Mouse (Mus musculus): ENCODE results near the gene Gigyf1. TPM values are rescaled to one million over a fixed set of nuclear protein-coding genes. Genes with fewer than 3 reads are reported as not detected.

Gigyf1 gene
- polyA plus RNA-seq, 1 experiment from 2014 or later = 9.0 TPM

DNA sequence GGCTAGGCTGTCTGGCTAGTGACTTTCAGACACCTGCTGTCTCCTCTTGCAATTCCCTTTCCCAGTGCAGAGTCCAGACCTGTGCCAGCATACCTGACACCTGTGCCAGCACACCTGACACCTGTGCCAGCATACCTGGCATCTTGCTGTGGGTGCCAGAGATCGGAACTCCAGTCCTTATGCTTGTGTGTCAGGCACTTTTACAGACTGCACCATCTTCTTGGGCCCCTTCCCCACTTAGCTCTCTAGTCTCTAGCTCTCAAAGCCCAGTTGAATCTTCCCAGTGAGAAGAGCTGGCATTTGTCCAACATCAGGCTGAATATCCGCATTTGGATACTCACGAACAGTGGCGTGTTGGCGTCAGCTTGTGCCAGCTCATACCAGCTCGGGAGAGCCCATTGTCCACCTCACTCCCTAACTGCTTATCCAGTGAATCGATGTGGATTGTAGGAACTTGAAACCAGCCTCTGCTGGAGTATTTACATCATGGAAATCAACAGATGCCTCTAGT is 21.0 kb downstream of the Gigyf1 start:
- H3K9ac ChIP-seq (ENCODE audit: low read length) = no peak overlapping the region
- no peak overlapping the region for H3K4me3 ChIP-seq (replicated peaks; ENCODE audit: low read length)
- no peaks in the 10 kb centered on the region for H3K9me3 ChIP-seq (replicated peaks; ENCODE audit: control insufficient read depth, low read length)
- no peaks in the 10 kb centered on the region for H3K27me3 ChIP-seq (ENCODE audit: control insufficient read depth, insufficient read depth, low read length)
- no peak overlapping the region for H3K27ac ChIP-seq (ENCODE audit: low read length)
- ATAC-seq (ENCODE audit: insufficient read depth, low FRiP score) = no peak
- WGBS = 48% methylated on average over 7 of the region's 7 CpGs
- H3K4me2 ChIP-seq (ENCODE audit: low read depth, low read length) = no peak overlapping the region
- no peaks in the 10 kb centered on the region for H3K36me3 ChIP-seq (ENCODE audit: control insufficient read depth, insufficient read depth, low read length)
- H3K4me1 ChIP-seq (ENCODE audit: control insufficient read depth, insufficient read depth, low read length) = no peaks in the 10 kb centered on the region

GRCm38 (mm10) chr5:137540991-137541390 is 22.6 kb downstream of the Gigyf1 start:
- WGBS = 68% methylated on average over 6 of the region's 6 CpGs
- H3K4me1 ChIP-seq (ENCODE audit: control insufficient read depth, insufficient read depth, low read length) = no peaks in the 10 kb centered on the region
- ATAC-seq (ENCODE audit: insufficient read depth, low FRiP score) = no peak
- H3K27me3 ChIP-seq (ENCODE audit: control insufficient read depth, insufficient read depth, low read length) = no peaks in the 10 kb centered on the region
- no peaks in the 10 kb centered on the region for H3K36me3 ChIP-seq (ENCODE audit: control insufficient read depth, insufficient read depth, low read length)
- no peaks in the 10 kb centered on the region for H3K9me3 ChIP-seq (replicated peaks; ENCODE audit: control insufficient read depth, low read length)
- H3K4me3 ChIP-seq (replicated peaks; ENCODE audit: low read length) = no peak overlapping the region
- no peak overlapping the region for H3K4me2 ChIP-seq (ENCODE audit: low read depth, low read length)
- no peak overlapping the region for H3K9ac ChIP-seq (ENCODE audit: low read length)
- H3K27ac ChIP-seq (ENCODE audit: low read length) = no peak overlapping the region

DNA sequence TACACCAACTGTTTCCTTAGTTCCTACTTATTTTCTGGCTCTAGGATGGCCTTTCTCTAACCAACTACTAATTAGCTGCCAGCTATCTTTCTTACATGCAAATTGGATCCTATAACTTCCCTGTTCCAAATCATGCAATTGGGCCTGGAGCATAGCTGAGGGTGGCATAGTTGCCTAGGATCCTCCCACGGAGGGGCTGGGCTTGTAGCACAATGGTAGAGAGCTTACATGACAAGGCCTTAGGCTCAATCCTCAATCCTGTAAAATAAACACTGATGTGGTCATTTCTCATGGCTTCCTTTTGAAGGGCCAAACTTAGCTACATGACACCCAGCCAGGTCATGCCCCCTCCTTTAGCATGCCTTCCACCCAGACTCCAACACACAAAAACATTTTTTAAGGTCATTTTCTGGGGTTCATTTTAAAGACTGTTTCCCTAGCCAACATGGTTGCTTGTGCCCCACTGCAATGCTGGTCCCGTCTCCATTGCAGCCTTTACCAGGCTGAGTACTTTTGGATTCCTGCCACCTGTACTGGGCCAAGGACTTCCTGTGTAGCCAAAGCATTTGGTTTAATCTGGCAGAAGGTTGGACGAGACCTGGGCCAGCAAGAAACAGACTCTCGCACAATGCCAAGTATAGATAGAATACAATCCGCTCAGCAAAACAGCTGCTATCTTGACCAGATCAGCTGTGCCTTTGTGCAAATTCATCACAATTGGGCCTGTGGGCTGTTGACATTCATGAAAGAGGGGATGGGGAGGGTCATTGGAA is 23.6 kb downstream of the Gigyf1 start:
- H3K27me3 ChIP-seq (ENCODE audit: control insufficient read depth, insufficient read depth, low read length) = no peaks in the 10 kb centered on the region
- ATAC-seq (ENCODE audit: insufficient read depth, low FRiP score) = no peak
- no peaks in the 10 kb centered on the region for H3K4me1 ChIP-seq (ENCODE audit: control insufficient read depth, insufficient read depth, low read length)
- H3K9me3 ChIP-seq (replicated peaks; ENCODE audit: control insufficient read depth, low read length) = no peaks in the 10 kb centered on the region
- H3K4me2 ChIP-seq (ENCODE audit: low read depth, low read length) = no peak overlapping the region
- WGBS = 65% methylated on average over 5 of the region's 5 CpGs
- H3K9ac ChIP-seq (ENCODE audit: low read length) = no peak overlapping the region
- no peak overlapping the region for H3K4me3 ChIP-seq (replicated peaks; ENCODE audit: low read length)
- H3K27ac ChIP-seq (ENCODE audit: low read length) = no peak overlapping the region
- H3K36me3 ChIP-seq (ENCODE audit: control insufficient read depth, insufficient read depth, low read length) = no peaks in the 10 kb centered on the region

GRCm38 (mm10) chr5:137544926-137545325 is 26.6 kb downstream of the Gigyf1 start:
- WGBS = 59% methylated on average over 6 of the region's 6 CpGs
- H3K36me3 ChIP-seq (ENCODE audit: control insufficient read depth, insufficient read depth, low read length) = no peaks in the 10 kb centered on the region

GRCm38 (mm10) chr5:137545596-137545995 is 27.2 kb downstream of the Gigyf1 start:
- H3K4me3 ChIP-seq (replicated peaks; ENCODE audit: low read length) = no peak overlapping the region
- no peaks in the 10 kb centered on the region for H3K36me3 ChIP-seq (ENCODE audit: control insufficient read depth, insufficient read depth, low read length)
- H3K4me1 ChIP-seq (ENCODE audit: control insufficient read depth, insufficient read depth, low read length) = no peaks in the 10 kb centered on the region
- no peak for ATAC-seq (ENCODE audit: insufficient read depth, low FRiP score)
- H3K9me3 ChIP-seq (replicated peaks; ENCODE audit: control insufficient read depth, low read length) = no peaks in the 10 kb centered on the region
- 69% methylated on average over 4 of the region's 4 CpGs for WGBS
- H3K27ac ChIP-seq (ENCODE audit: low read length) = no peak overlapping the region
- no peak overlapping the region for H3K9ac ChIP-seq (ENCODE audit: low read length)
- H3K27me3 ChIP-seq (ENCODE audit: control insufficient read depth, insufficient read depth, low read length) = no peaks in the 10 kb centered on the region
- H3K4me2 ChIP-seq (ENCODE audit: low read depth, low read length) = no peak overlapping the region

More at GRCm38 (mm10) chr5:137544926-137545325, 26.6 kb downstream of the Gigyf1 start:
- no peak overlapping the region for H3K4me2 ChIP-seq (ENCODE audit: low read depth, low read length)
- H3K9me3 ChIP-seq (replicated peaks; ENCODE audit: control insufficient read depth, low read length) = no peaks in the 10 kb centered on the region
- no peaks in the 10 kb centered on the region for H3K27me3 ChIP-seq (ENCODE audit: control insufficient read depth, insufficient read depth, low read length)
- no peak overlapping the region for H3K9ac ChIP-seq (ENCODE audit: low read length)
- no peak for ATAC-seq (ENCODE audit: insufficient read depth, low FRiP score)
- no peaks in the 10 kb centered on the region for H3K4me1 ChIP-seq (ENCODE audit: control insufficient read depth, insufficient read depth, low read length)
- H3K27ac ChIP-seq (ENCODE audit: low read length) = no peak overlapping the region
- H3K4me3 ChIP-seq (replicated peaks; ENCODE audit: low read length) = no peak overlapping the region

- H3K4me2 ChIP-seq (ENCODE audit: low read depth, low read length) = no peak overlapping the region
- no peak for ATAC-seq (ENCODE audit: insufficient read depth, low FRiP score)
- H3K9me3 ChIP-seq (replicated peaks; ENCODE audit: control insufficient read depth, low read length) = no peaks in the 10 kb centered on the region
- 68% methylated on average over 2 of the region's 2 CpGs for WGBS
- H3K4me1 ChIP-seq (ENCODE audit: control insufficient read depth, insufficient read depth, low read length) = peaks cover 6% of the 10 kb centered on the region; the same call in 1 of the 2 replicates
- H3K27me3 ChIP-seq (ENCODE audit: control insufficient read depth, insufficient read depth, low read length) = peaks cover 7% of the 10 kb centered on the region
- H3K36me3 ChIP-seq (ENCODE audit: control insufficient read depth, insufficient read depth, low read length) = no peaks in the 10 kb centered on the region
- no peak overlapping the region for H3K27ac ChIP-seq (ENCODE audit: low read length)
- no peak overlapping the region for H3K9ac ChIP-seq (ENCODE audit: low read length)
- H3K4me3 ChIP-seq (replicated peaks; ENCODE audit: low read length) = no peak overlapping the region
These were observed 31.5 kb downstream of the Gigyf1 start for GRCm38 (mm10) chr5:137549840-137550239.

- H3K36me3 ChIP-seq (ENCODE audit: control insufficient read depth, insufficient read depth, low read length) = no peaks in the 10 kb centered on the region
- H3K9me3 ChIP-seq (replicated peaks; ENCODE audit: control insufficient read depth, low read length) = no peaks in the 10 kb centered on the region
- H3K4me1 ChIP-seq (ENCODE audit: control insufficient read depth, insufficient read depth, low read length) = peaks cover 6% of the 10 kb centered on the region; the same call in 1 of the 2 replicates
- H3K4me2 ChIP-seq (ENCODE audit: low read depth, low read length) = no peak overlapping the region
- 61% methylated on average over 5 of the region's 5 CpGs for WGBS
- no peak overlapping the region for H3K4me3 ChIP-seq (replicated peaks; ENCODE audit: low read length)
- peaks cover 7% of the 10 kb centered on the region for H3K27me3 ChIP-seq (ENCODE audit: control insufficient read depth, insufficient read depth, low read length)
- H3K9ac ChIP-seq (ENCODE audit: low read length) = no peak overlapping the region
- ATAC-seq (ENCODE audit: insufficient read depth, low FRiP score) = no peak
- H3K27ac ChIP-seq (ENCODE audit: low read length) = no peak overlapping the region
These were observed 32.8 kb downstream of the Gigyf1 start for GRCm38 (mm10) chr5:137551119-137551518.

GRCm38 (mm10) chr5:137553000-137553399 is 34.7 kb downstream of the Gigyf1 start:
- 29% methylated on average over 6 of the region's 6 CpGs for WGBS
- Histone ChIP-seq H3K4me1 (ENCODE audit: control insufficient read depth, insufficient read depth, low read length) (peaks cover 6% of the 10 kb centered on the region; the same call in 1 of the 2 replicates), H3K4me2 (ENCODE audit: low read depth, low read length) (peak overlapping the region; percentile 48), H3K36me3 (ENCODE audit: control insufficient read depth, insufficient read depth, low read length) (no peaks in the 10 kb centered on the region), H3K27me3 (ENCODE audit: control insufficient read depth, insufficient read depth, low read length) (peaks cover 7% of the 10 kb centered on the region), H3K9me3 (replicated peaks; ENCODE audit: control insufficient read depth, low read length) (no peaks in the 10 kb centered on the region), H3K9ac (ENCODE audit: low read length) (no peak overlapping the region), H3K4me3 (replicated peaks; ENCODE audit: low read length) (peak overlapping the region; percentile 32), H3K27ac (ENCODE audit: low read length) (no peak overlapping the region)
- ATAC-seq (ENCODE audit: insufficient read depth, low FRiP score) = no peak

DNA sequence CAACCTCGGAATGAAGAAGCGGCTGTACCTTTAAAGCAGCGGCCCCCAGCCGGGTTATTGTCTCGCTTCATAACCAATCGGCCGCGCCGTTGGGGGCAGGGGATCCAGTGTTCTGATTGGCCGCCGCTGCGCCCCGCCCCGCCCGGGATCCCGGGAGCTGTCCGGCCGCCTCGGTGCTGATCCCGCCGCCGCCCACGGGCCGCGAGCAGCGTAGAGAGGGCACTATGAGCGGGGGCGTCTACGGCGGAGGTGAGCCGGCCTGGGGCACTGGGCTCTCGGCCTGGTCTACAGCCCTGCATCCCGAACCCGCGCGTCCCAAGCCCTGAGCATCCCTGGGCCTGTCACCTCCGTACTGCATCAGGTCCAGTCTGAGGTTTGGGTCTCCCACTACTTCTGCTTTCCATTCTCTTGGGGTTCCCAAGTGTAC is 35.1 kb downstream of the Gigyf1 start, which contains the start of gene Actl6b:
TSS of gene Actl6b (plus strand) at position 107 of the 427 bp plus-strand sequence.
- peaks cover 7% of the 10 kb centered on the region for H3K27me3 ChIP-seq (ENCODE audit: control insufficient read depth, insufficient read depth, low read length)
- no peaks in the 10 kb centered on the region for H3K9me3 ChIP-seq (replicated peaks; ENCODE audit: control insufficient read depth, low read length)
- no peak within 1 kb of the TSS for H3K9ac ChIP-seq (ENCODE audit: low read length)
- H3K36me3 ChIP-seq (ENCODE audit: control insufficient read depth, insufficient read depth, low read length) = no peaks in the 10 kb centered on the region
- 2% methylated on average over 37 of the region's 37 CpGs for WGBS
- peaks cover 6% of the 10 kb centered on the region; the same call in 1 of the 2 replicates for H3K4me1 ChIP-seq (ENCODE audit: control insufficient read depth, insufficient read depth, low read length)
- peak; percentile 80; the same call in 1 of the 2 replicates for ATAC-seq (ENCODE audit: insufficient read depth, low FRiP score)
- peak within 1 kb of the TSS; percentile 32 for H3K4me3 ChIP-seq (replicated peaks; ENCODE audit: low read length)
- H3K27ac ChIP-seq (ENCODE audit: low read length) = no peak within 1 kb of the TSS
- H3K4me2 ChIP-seq (ENCODE audit: low read depth, low read length) = peak within 1 kb of the TSS; percentile 48
